Mouse (Mus musculus) testis, adult 2 months (tissue): ENCODE data around the gene Wdr59.

Source experiments
- CTCF ChIP-seq: fragments of 200-500 bp; IDR thresholded peaks from 2 replicates; pipeline ENCODE4 v1.5.1; 2012; ENCODE audit warnings: low read depth, mild to moderate bottlenecking, inconsistent platforms, low read length, moderate library complexity; ENCODE audit not compliant: control insufficient read depth, insufficient read depth, insufficient replicate concordance
- POLR2A ChIP-seq: fragments of 200-500 bp; IDR thresholded peaks from 2 replicates; pipeline ENCODE4 v1.6.1; 2012; ENCODE audit warnings: low read depth, mild to moderate bottlenecking, inconsistent platforms, low read length, moderate library complexity; ENCODE audit not compliant: control insufficient read depth

GRCm38 (mm10) chr8:111480691-111481090 is 41.2 kb downstream of the Wdr59 start:
- TF ChIP-seq CTCF (no peak), POLR2A (no peak)
